Mouse (Mus musculus): ENCODE results near the gene Stk16.

- no peak for TF ChIP-seq CTCF (IDR thresholded peaks at IDR 0.05; ENCODE audit: insufficient read depth, low read depth, low read length)
- TF ChIP-seq POLR2A (IDR thresholded peaks at IDR 0.05; ENCODE audit: insufficient read depth, low read depth, low read length), result no peak
Measured at GRCm38 (mm10) chr1:75244836-75245235, 34.2 kb downstream of the Stk16 start.
